Mouse (Mus musculus): ENCODE data around the gene Slc9c1. TPM values are rescaled to one million over a fixed set of nuclear protein-coding genes. Genes with fewer than 3 reads are reported as not detected.

Slc9c1 gene
- polyA plus RNA-seq, 1 experiment from 2014 or later = not detected

GRCm38 (mm10) chr16:45630347-45630960 lies 95.3 kb downstream of the Slc9c1 start:
- Histone ChIP-seq H3K27me3 (no peaks in the 10 kb centered on the region), H3K27ac (replicated peaks) (no peak overlapping the region), H3K4me2 (replicated peaks) (no peak overlapping the region), H3K4me1 (no peaks in the 10 kb centered on the region), H3K36me3 (no peaks in the 10 kb centered on the region), H3K9ac (replicated peaks) (no peak overlapping the region), H3K9me3 (no peaks in the 10 kb centered on the region), H3K4me3 (no peak overlapping the region)
- ATAC-seq (ENCODE audit: low FRiP score, low read depth) = peak; percentile 71; the same call in 1 of the 2 replicates
- WGBS = 59% methylated on average over 5 of the region's 5 CpGs

GRCm38 (mm10) chr16:45632420-45632819 lies 97.3 kb downstream of the Slc9c1 start:
- H3K4me2 ChIP-seq (replicated peaks) = no peak overlapping the region
- H3K36me3 ChIP-seq = no peaks in the 10 kb centered on the region
- H3K27me3 ChIP-seq = no peaks in the 10 kb centered on the region
- 94% methylated on average over 4 of the region's 4 CpGs for WGBS
- no peak for ATAC-seq (ENCODE audit: low FRiP score, low read depth)
- no peaks in the 10 kb centered on the region for H3K9me3 ChIP-seq
- no peak overlapping the region for H3K27ac ChIP-seq (replicated peaks)
- H3K9ac ChIP-seq (replicated peaks) = no peak overlapping the region
- no peak overlapping the region for H3K4me3 ChIP-seq
- no peaks in the 10 kb centered on the region for H3K4me1 ChIP-seq

- ATAC-seq (ENCODE audit: low FRiP score, low read depth) = no peak
Observed at GRCm38 (mm10) chr16:45635826-45636225, 100.7 kb downstream of the Slc9c1 start.

DNA sequence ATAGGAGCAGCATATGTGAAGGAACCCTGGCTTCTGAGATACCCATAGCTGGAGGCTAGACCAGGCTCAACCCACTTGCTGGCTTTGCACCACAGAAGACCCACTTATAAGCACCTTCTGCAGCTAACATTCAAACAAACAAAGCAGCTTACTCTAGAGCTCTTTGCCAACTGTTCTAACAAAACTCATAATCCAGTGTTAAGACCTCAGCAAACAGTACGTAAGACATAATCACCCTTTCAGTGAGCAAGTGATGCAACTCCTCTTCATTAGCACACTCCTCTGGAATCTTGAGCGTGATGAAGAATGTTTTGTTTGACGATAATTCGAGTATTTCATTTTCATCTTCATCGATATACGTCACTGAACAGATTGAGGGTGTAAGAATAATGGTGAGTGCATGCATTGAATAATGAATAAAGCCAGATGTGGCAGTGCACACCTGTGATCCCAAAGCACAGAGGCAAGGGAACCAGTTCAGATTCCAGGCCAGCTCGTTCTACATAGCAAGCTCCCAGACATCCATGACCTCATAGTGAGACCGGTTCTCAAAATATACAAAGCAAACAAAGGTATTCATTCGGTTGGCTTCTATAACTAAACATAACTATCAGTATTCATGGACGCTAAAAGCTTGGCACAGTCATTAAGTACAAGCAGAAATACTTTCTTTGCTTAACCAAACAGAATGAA lies 105.1 kb downstream of the Slc9c1 start:
- no peak overlapping the region for H3K4me3 ChIP-seq
- no peaks in the 10 kb centered on the region for H3K9me3 ChIP-seq
- no peak overlapping the region for H3K9ac ChIP-seq (replicated peaks)
- H3K36me3 ChIP-seq = no peaks in the 10 kb centered on the region
- 85% methylated on average over 10 of the region's 10 CpGs for WGBS
- no peak overlapping the region for H3K4me2 ChIP-seq (replicated peaks)
- no peaks in the 10 kb centered on the region for H3K27me3 ChIP-seq
- no peak for ATAC-seq (ENCODE audit: low FRiP score, low read depth)
- H3K27ac ChIP-seq (replicated peaks) = no peak overlapping the region
- H3K4me1 ChIP-seq = no peaks in the 10 kb centered on the region

More at GRCm38 (mm10) chr16:45635826-45636225, 100.7 kb downstream of the Slc9c1 start:
- no peaks in the 10 kb centered on the region for H3K27me3 ChIP-seq
- 85% methylated on average over 2 of the region's 2 CpGs for WGBS
- H3K4me3 ChIP-seq = no peak overlapping the region
- H3K9ac ChIP-seq (replicated peaks) = no peak overlapping the region
- no peak overlapping the region for H3K27ac ChIP-seq (replicated peaks)
- no peaks in the 10 kb centered on the region for H3K36me3 ChIP-seq
- no peaks in the 10 kb centered on the region for H3K9me3 ChIP-seq
- H3K4me1 ChIP-seq = no peaks in the 10 kb centered on the region
- no peak overlapping the region for H3K4me2 ChIP-seq (replicated peaks)

GRCm38 (mm10) chr16:45641301-45641700 lies 106.2 kb downstream of the Slc9c1 start:
- Histone ChIP-seq H3K4me2 (replicated peaks) (no peak overlapping the region), H3K9me3 (no peaks in the 10 kb centered on the region), H3K4me1 (no peaks in the 10 kb centered on the region), H3K9ac (replicated peaks) (no peak overlapping the region), H3K36me3 (no peaks in the 10 kb centered on the region), H3K27me3 (no peaks in the 10 kb centered on the region), H3K4me3 (no peak overlapping the region), H3K27ac (replicated peaks) (no peak overlapping the region)
- ATAC-seq (ENCODE audit: low FRiP score, low read depth) = no peak
- WGBS = 79% methylated on average over 3 of the region's 3 CpGs

DNA sequence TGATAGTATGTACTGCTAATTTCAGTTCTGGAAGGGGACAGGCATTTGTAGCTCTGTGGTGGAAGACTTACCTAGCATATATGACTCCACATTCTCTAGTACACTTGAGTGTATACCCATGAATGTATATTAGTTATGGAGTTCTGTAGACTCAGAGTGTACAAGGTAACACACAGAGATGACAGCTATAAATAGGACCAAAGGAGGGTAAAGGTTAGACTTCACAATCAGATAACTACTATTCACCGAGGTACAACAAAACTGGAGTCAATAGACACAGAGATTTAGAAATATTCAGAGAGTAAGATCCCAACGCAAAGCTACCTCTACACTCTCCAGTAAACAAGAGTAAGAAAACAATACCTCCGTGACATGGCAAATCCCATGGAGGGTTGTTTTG lies 108.8 kb downstream of the Slc9c1 start:
- Histone ChIP-seq H3K4me1 (no peaks in the 10 kb centered on the region), H3K4me3 (no peak overlapping the region), H3K27me3 (no peaks in the 10 kb centered on the region), H3K9ac (replicated peaks) (no peak overlapping the region), H3K4me2 (replicated peaks) (no peak overlapping the region), H3K9me3 (no peaks in the 10 kb centered on the region), H3K27ac (replicated peaks) (no peak overlapping the region), H3K36me3 (no peaks in the 10 kb centered on the region)
- ATAC-seq (ENCODE audit: low FRiP score, low read depth) = no peak
- 96% methylated on average over 3 of the region's 3 CpGs for WGBS

DNA sequence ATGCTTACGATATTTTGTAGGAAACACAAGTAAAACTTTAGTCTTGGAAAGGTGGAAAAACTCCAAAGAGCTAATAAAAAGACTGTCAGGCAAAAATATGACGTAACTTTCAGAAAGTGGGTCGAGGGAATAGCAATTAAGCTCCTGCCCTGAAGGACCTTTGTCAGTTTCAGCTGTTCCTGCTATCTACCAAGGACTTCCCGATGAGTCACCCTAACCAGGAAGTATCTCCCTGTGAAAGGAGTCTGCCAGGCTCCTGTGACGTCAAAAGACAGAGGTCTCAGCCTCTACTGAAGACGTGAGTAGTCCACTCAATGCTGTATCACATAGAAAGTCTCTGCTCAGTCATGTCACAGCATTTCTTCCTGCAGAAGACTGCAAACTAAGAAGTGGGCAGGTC lies 109.3 kb downstream of the Slc9c1 start:
- Histone ChIP-seq H3K36me3 (no peaks in the 10 kb centered on the region), H3K9ac (replicated peaks) (no peak overlapping the region), H3K4me2 (replicated peaks) (no peak overlapping the region), H3K4me1 (no peaks in the 10 kb centered on the region), H3K27me3 (no peaks in the 10 kb centered on the region), H3K27ac (replicated peaks) (no peak overlapping the region), H3K4me3 (no peak overlapping the region), H3K9me3 (no peaks in the 10 kb centered on the region)
- 80% methylated on average over 6 of the region's 6 CpGs for WGBS
- no peak for ATAC-seq (ENCODE audit: low FRiP score, low read depth)

GRCm38 (mm10) chr16:45651497-45651896 lies 116.4 kb downstream of the Slc9c1 start:
- Histone ChIP-seq H3K4me3 (no peak overlapping the region), H3K36me3 (no peaks in the 10 kb centered on the region), H3K27me3 (peaks cover 25% of the 10 kb centered on the region), H3K4me1 (peaks cover 6% of the 10 kb centered on the region; the same call in 1 of the 2 replicates), H3K9me3 (no peaks in the 10 kb centered on the region), H3K9ac (replicated peaks) (no peak overlapping the region), H3K27ac (replicated peaks) (no peak overlapping the region), H3K4me2 (replicated peaks) (no peak overlapping the region)
- 67% methylated on average over 2 of the region's 2 CpGs for WGBS
- ATAC-seq (ENCODE audit: low FRiP score, low read depth) = no peak

- Histone ChIP-seq H3K9me3 (no peaks in the 10 kb centered on the region), H3K36me3 (no peaks in the 10 kb centered on the region), H3K4me2 (replicated peaks) (peak overlapping the region; percentile 50), H3K4me3 (peak overlapping the region; percentile 24), H3K27ac (replicated peaks) (no peak overlapping the region), H3K9ac (replicated peaks) (no peak overlapping the region), H3K4me1 (peaks cover 6% of the 10 kb centered on the region; the same call in 1 of the 2 replicates), H3K27me3 (peaks cover 25% of the 10 kb centered on the region)
- 14% methylated on average over 17 of the region's 17 CpGs for WGBS
- ATAC-seq (ENCODE audit: low FRiP score, low read depth) = peak; percentile 16; the same call in 1 of the 2 replicates
Observed at GRCm38 (mm10) chr16:45653009-45653933, 118.2 kb downstream of the Slc9c1 start.

- WGBS = 5% methylated on average over 20 of the region's 20 CpGs
- Histone ChIP-seq H3K4me2 (replicated peaks) (peak within 1 kb of the TSS; percentile 50), H3K9ac (replicated peaks) (no peak within 1 kb of the TSS), H3K27ac (replicated peaks) (no peak within 1 kb of the TSS), H3K9me3 (no peaks in the 10 kb centered on the region), H3K36me3 (no peaks in the 10 kb centered on the region), H3K4me3 (peak within 1 kb of the TSS; percentile 24), H3K4me1 (peaks cover 6% of the 10 kb centered on the region; the same call in 1 of the 2 replicates), H3K27me3 (peaks cover 25% of the 10 kb centered on the region)
- peak; percentile 60 for ATAC-seq (ENCODE audit: low FRiP score, low read depth)
Observed at GRCm38 (mm10) chr16:45653934-45654332, 118.8 kb downstream of the Slc9c1 start, which contains the start of gene BC016579. BC016579 (minus strand) TSS chr16:45654068.

DNA sequence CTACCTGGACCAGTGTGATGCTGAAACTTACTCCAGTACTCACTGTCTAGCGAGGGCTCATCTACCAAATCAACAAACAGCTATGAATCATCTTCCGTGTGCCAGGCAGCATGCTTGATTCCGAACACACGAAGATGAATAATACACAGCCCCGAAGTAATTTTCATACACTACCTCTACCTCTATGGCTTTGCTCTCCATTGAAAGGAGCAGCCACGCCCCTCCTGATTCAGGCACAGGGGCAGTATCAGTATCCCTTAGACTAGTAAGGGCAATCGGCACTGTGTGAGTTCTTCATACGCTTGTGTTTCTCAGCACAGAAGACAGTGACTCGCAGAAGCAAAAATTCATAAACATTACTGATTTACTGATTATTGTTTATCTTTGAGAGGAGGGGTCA lies 119.4 kb downstream of the Slc9c1 start:
- WGBS = 64% methylated on average over 9 of the region's 9 CpGs
- Histone ChIP-seq H3K36me3 (no peaks in the 10 kb centered on the region), H3K27ac (replicated peaks) (no peak overlapping the region), H3K4me1 (peaks cover 6% of the 10 kb centered on the region; the same call in 1 of the 2 replicates), H3K4me3 (no peak overlapping the region), H3K4me2 (replicated peaks) (peak overlapping the region; percentile 50; the same call in 1 of the 2 replicates), H3K9me3 (no peaks in the 10 kb centered on the region), H3K9ac (replicated peaks) (no peak overlapping the region), H3K27me3 (peaks cover 25% of the 10 kb centered on the region)
- no peak for ATAC-seq (ENCODE audit: low FRiP score, low read depth)
